Mouse (Mus musculus) lung, postnatal 0 days (tissue): ENCODE data around the gene Ttc39b.

Experiments
- CTCF ChIP-seq: IDR thresholded peaks from 2 replicates; pipeline ENCODE4 v1.5.1; 2016; ENCODE audit warnings: antibody characterized with exemption, mild to moderate bottlenecking
- EP300 ChIP-seq: IDR thresholded peaks from 2 replicates; pipeline ENCODE4 v1.6.1; 2016; ENCODE audit warnings: antibody characterized with exemption, mild to moderate bottlenecking, control low read depth

- TF ChIP-seq CTCF (peak; percentile 63), EP300 (no peak)
Measured at GRCm38 (mm10) chr4:83224242-83224641, 99.8 kb downstream of the Ttc39b start.
